Mouse (Mus musculus): ENCODE results near the gene Pabpc1l.

- TF ChIP-seq POLR2A (IDR thresholded peaks at IDR 0.05; ENCODE audit: low read depth, low read length): no peak
- TF ChIP-seq CTCF (IDR thresholded peaks at IDR 0.05; ENCODE audit: extremely low read depth, insufficient read length, insufficient replicate concordance, low read depth, low read length): no peak
Measured at GRCm38 (mm10) chr2:164038407-164039028, 13.3 kb downstream of the Pabpc1l start.

All from small intestine, adult 2 months (tissue).